Mouse (Mus musculus) intestine, embryonic 15.5 days (tissue): ENCODE data around the gene Plekhj1. TPM values are rescaled to one million over a fixed set of nuclear protein-coding genes. Genes with fewer than 3 reads are reported as not detected.

ENCODE experiments used
- ATAC-seq: fragments of 200-750 bp; cut with Nextera tagmentation; 2 replicates; pipeline ENCODE4 v1.8.0; 2017; ENCODE audit warnings: moderate TSS enrichment, moderate library complexity
- H3K27ac ChIP-seq: fragments of 300-500 bp; sonication (generic); 2 replicates; pipeline ENCODE4 v1.5.1; 2015; ENCODE audit warnings: mild to moderate bottlenecking, inconsistent platforms
- H3K27me3 ChIP-seq: fragments of 300-500 bp; sonication (generic); replicated peaks from 2 replicates; pipeline ENCODE4 v1.6.1; 2015; ENCODE audit warnings: inconsistent platforms
- H3K36me3 ChIP-seq: fragments of 300-500 bp; sonication (generic); 2 replicates; pipeline ENCODE4 v1.6.1; 2015; ENCODE audit warnings: inconsistent platforms
- H3K4me1 ChIP-seq: fragments of 300-500 bp; sonication (generic); replicated peaks from 2 replicates; pipeline ENCODE4 v1.6.1; 2015; ENCODE audit warnings: inconsistent platforms
- H3K4me2 ChIP-seq: fragments of 300-500 bp; sonication (generic); replicated peaks from 2 replicates; pipeline ENCODE4 v1.6.1; 2015; ENCODE audit warnings: mild to moderate bottlenecking, inconsistent platforms
- H3K4me3 ChIP-seq: fragments of 300-500 bp; sonication (generic); replicated peaks from 2 replicates; pipeline ENCODE4 v1.5.1; 2015; ENCODE audit warnings: inconsistent platforms
- H3K9ac ChIP-seq: fragments of 300-500 bp; sonication (generic); 2 replicates; pipeline ENCODE4 v1.6.1; 2015; ENCODE audit warnings: inconsistent platforms
- H3K9me3 ChIP-seq: fragments of 300-500 bp; sonication (generic); 2 replicates; pipeline ENCODE4 v1.6.1; 2016; ENCODE audit warnings: inconsistent platforms
- WGBS: fragments of 180-500 bp; shearing (Covaris S2); methylation state at CpG from one replicate; pipeline ENCODE4 v1.1.7; 2015; 5-methylcytosine and 5-hydroxymethylcytosine counted together
- microRNA counts: library from miRNA; unstranded; fragments of <30 nt; microRNA quantifications from one replicate; lab custom pipeline; 2016
- polyA plus RNA-seq: library from polyadenylated mRNA; unstranded; fragments of >200 nt; fragmentation: Nextera tagmentation; extraction: Ambion mirVana; gene quantifications from 2 replicates; pipeline ENCODE4 v1.2.1, GENCODE M21; 2015

Plekhj1 gene
- polyA plus RNA-seq, 1 experiment from 2014 or later, result 132 TPM

DNA sequence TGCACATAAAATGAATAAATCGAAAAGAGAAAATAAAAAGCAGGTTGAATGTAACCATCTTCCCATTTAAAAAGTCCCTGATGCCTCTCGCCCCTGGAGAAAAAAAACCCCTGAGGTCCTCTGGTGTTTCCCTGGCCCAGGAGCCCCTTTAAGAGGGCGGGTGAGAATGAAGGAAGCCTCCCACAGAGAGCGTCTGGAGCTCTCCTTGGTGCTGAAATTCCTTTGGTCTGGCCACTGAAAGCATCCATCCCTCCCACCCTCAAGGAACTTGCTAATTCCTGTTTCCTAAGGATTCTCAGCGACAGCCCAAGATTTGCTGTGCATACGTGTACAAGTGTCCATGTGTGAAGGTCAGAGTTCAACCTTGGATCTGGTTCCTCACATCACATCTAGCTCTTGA is 49.8 kb downstream of the Plekhj1 start:
- H3K4me1 ChIP-seq, result peaks cover 26% of the 10 kb centered on the region
- no peak overlapping the region for H3K27ac ChIP-seq
- WGBS, result 8% methylated on average over 6 of the region's 6 CpGs
- no peak overlapping the region for H3K4me2 ChIP-seq
- H3K36me3 ChIP-seq, result no peaks in the 10 kb centered on the region
- no peaks in the 10 kb centered on the region for H3K27me3 ChIP-seq
- no peaks in the 10 kb centered on the region for H3K9me3 ChIP-seq
- no peak overlapping the region for H3K4me3 ChIP-seq
- no peak overlapping the region for H3K9ac ChIP-seq
- ATAC-seq, result no peak

DNA sequence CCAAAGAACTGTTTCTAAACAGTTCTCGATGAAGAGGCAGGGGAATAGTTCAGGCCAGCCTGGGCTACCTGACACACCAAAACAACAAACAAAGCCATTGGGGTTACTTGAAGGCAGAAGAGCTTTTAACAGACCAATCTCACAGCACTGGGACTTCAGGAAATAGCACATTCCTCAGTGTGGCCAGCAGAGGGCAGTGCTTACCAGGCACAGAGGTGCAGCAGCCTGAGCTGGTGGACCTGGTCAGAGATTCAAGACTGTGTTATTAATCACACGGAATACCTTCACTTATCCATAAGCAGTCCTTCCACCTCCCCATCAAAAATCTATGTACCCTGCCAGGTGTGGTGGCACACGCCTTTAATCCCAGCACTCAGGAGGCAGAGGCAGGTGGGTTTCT is 51.0 kb downstream of the Plekhj1 start:
- Histone ChIP-seq H3K4me2 (no peak overlapping the region), H3K4me1 (peaks cover 28% of the 10 kb centered on the region), H3K27me3 (no peaks in the 10 kb centered on the region), H3K4me3 (no peak overlapping the region), H3K9ac (no peak overlapping the region), H3K27ac (no peak overlapping the region), H3K36me3 (no peaks in the 10 kb centered on the region), H3K9me3 (no peaks in the 10 kb centered on the region)
- ATAC-seq, result no peak
- 8% methylated on average over 3 of the region's 3 CpGs for WGBS

MicroRNA genes within 50 kb of the gene (microRNA counts, 519-probe panel; counts per million panel counts)
- 97.1 counts per million, percentile 29 among the panel's probes with 10 or more counts for microRNA mmu-miR-1982 (lab: Ali Mortazavi, UCI)

Other genes starting within 250 kb of the Plekhj1 start
- 23.6 and 25.0 TPM in 2 replicates for gene Rexo1, start 237.1 kb downstream of the Plekhj1 start, polyA plus RNA-seq
- gene Klf16, start 221.3 kb downstream of the Plekhj1 start, polyA plus RNA-seq, result 8.3 TPM in 2 replicates
- gene Abhd17a, start 208.3 kb downstream of the Plekhj1 start, polyA plus RNA-seq, result 95.7 and 101 TPM in 2 replicates
- gene Scamp4, start 195.8 kb downstream of the Plekhj1 start, polyA plus RNA-seq, result 105 and 114 TPM in 2 replicates
- 6.4 and 6.6 TPM in 2 replicates for gene Adat3, start 195.7 kb downstream of the Plekhj1 start, polyA plus RNA-seq
- 3.9 and 4.1 TPM in 2 replicates for gene Gm49322, start 192.6 kb downstream of the Plekhj1 start, polyA plus RNA-seq
- 134 and 152 TPM in 2 replicates for gene Csnk1g2, start 175.8 kb downstream of the Plekhj1 start, polyA plus RNA-seq
- 54.9 and 62.4 TPM in 2 replicates for gene Btbd2, start 141.6 kb downstream of the Plekhj1 start, polyA plus RNA-seq
- 68.8 and 73.0 TPM in 2 replicates for gene Mknk2, start 120.5 kb downstream of the Plekhj1 start, polyA plus RNA-seq
- gene Mob3a, start 96.6 kb downstream of the Plekhj1 start, polyA plus RNA-seq, result 40.4 and 43.0 TPM in 2 replicates
- gene Izumo4, start 96.4 kb downstream of the Plekhj1 start, polyA plus RNA-seq, result 22.3 and 26.5 TPM in 2 replicates
- gene Ap3d1, start 56.4 kb downstream of the Plekhj1 start, polyA plus RNA-seq, result 70.5 and 71.4 TPM in 2 replicates
- gene Dot1l, start 43.4 kb downstream of the Plekhj1 start, polyA plus RNA-seq, result 12.0 and 14.2 TPM in 2 replicates
- 63.7 and 69.7 TPM in 2 replicates for gene Sf3a2, start 428 bp downstream of the Plekhj1 start, polyA plus RNA-seq
- not detected in 2 replicates for gene Amh, start 6.6 kb upstream of the Plekhj1 start, polyA plus RNA-seq
- 0.88 and 1.2 TPM in 2 replicates for gene Jsrp1, start 14.9 kb upstream of the Plekhj1 start, polyA plus RNA-seq
- gene Oaz1, start 28.0 kb upstream of the Plekhj1 start, polyA plus RNA-seq, result 1,393 and 1,601 TPM in 2 replicates
- 0.05 and 0.09 TPM in 2 replicates for gene Lingo3, start 45.4 kb upstream of the Plekhj1 start, polyA plus RNA-seq
- 270 and 286 TPM in 2 replicates for gene Lsm7, start 56.6 kb upstream of the Plekhj1 start, polyA plus RNA-seq
- gene Sppl2b, start 56.6 kb upstream of the Plekhj1 start, polyA plus RNA-seq, result 34.8 and 37.8 TPM in 2 replicates
- 0.05 TPM in 1 of 2 replicates, not detected in the other for gene Tmprss9, start 73.2 kb upstream of the Plekhj1 start, polyA plus RNA-seq
- gene Timm13, start 102.3 kb upstream of the Plekhj1 start, polyA plus RNA-seq, result 363 and 364 TPM in 2 replicates
- 41.0 and 42.6 TPM in 2 replicates for gene Lmnb2, start 119.6 kb upstream of the Plekhj1 start, polyA plus RNA-seq
- gene Gadd45b, start 131.4 kb upstream of the Plekhj1 start, polyA plus RNA-seq, result 26.6 and 29.9 TPM in 2 replicates
- 4.5 and 4.7 TPM in 2 replicates for gene Gng7, start 216.3 kb upstream of the Plekhj1 start, polyA plus RNA-seq
- gene Diras1, start 227.0 kb upstream of the Plekhj1 start, polyA plus RNA-seq, result 0.94 and 1.2 TPM in 2 replicates
- gene Slc39a3, start 238.8 kb upstream of the Plekhj1 start, polyA plus RNA-seq, result 15.0 and 18.2 TPM in 2 replicates